Mouse (Mus musculus) liver, embryonic 14.5 days (tissue): Measurements from ENCODE around the gene Ppp1r16b. TPM values are rescaled to one million over a fixed set of nuclear protein-coding genes. Genes with fewer than 3 reads are reported as not detected.

Source experiments
- ATAC-seq: fragments of 200-750 bp; cut with Nextera tagmentation; 2 replicates; pipeline ENCODE4 v1.8.0; 2017; ENCODE audit warnings: moderate number of reproducible peaks, mild to moderate bottlenecking, moderate library complexity; ENCODE audit not compliant: insufficient read depth
- DNase-seq, 3 experiments: peaks; one replicate each; pipeline ENCODE4 v3.0.0-alpha.2; 2012 to 2013; ENCODE audit warnings: low read depth in 3 of 3, low spot score in 3 of 3
- H3K27ac ChIP-seq: fragments of 300-500 bp; sonication (generic); 2 replicates; pipeline ENCODE4 v1.5.1; 2014; ENCODE audit warnings: moderate library complexity, mild to moderate bottlenecking, control low read depth, inconsistent platforms
- H3K27me3 ChIP-seq: fragments of 300-500 bp; sonication (generic); 2 replicates; pipeline ENCODE4 v1.6.1; 2014; ENCODE audit warnings: mild to moderate bottlenecking, low read length, moderate library complexity; ENCODE audit not compliant: control insufficient read depth, insufficient read depth
- H3K36me3 ChIP-seq: fragments of 300-500 bp; sonication (generic); replicated peaks from 2 replicates; pipeline ENCODE4 v1.6.1; 2014; ENCODE audit warnings: low read depth; ENCODE audit not compliant: control insufficient read depth, insufficient read depth
- H3K4me1 ChIP-seq, 2 experiments: fragments of 200-500 bp in 1 of 2; fragments of 300-500 bp in 1 of 2; sonication (generic) in 1 of 2; replicated peaks; 2 replicates each; pipeline ENCODE4 v1.6.1; 2012 to 2014; ENCODE audit warnings: antibody characterized with exemption in 1 of 2, inconsistent platforms in 1 of 2, low read length in 1 of 2; ENCODE audit not compliant: control insufficient read depth in 2 of 2, insufficient read depth in 2 of 2
- H3K4me2 ChIP-seq: fragments of 300-500 bp; sonication (generic); 2 replicates; pipeline ENCODE4 v1.6.1; 2014; ENCODE audit warnings: low read depth, mild to moderate bottlenecking, control low read depth, moderate library complexity
- H3K4me3 ChIP-seq, 2 experiments: fragments of 200-500 bp in 1 of 2; fragments of 300-500 bp in 1 of 2; sonication (generic) in 1 of 2; 2 replicates each; pipeline ENCODE4 v1.5.1; 2012 to 2014; ENCODE audit warnings: low read depth in 2 of 2, low read length in 2 of 2, mild to moderate bottlenecking in 2 of 2, control low read depth in 1 of 2, inconsistent platforms in 1 of 2, moderate library complexity in 1 of 2; ENCODE audit not compliant: insufficient read depth in 1 of 2
- H3K9ac ChIP-seq: fragments of 300-500 bp; sonication (generic); replicated peaks from 2 replicates; pipeline ENCODE4 v1.6.1; 2014; ENCODE audit warnings: mild to moderate bottlenecking, control low read depth, moderate library complexity
- H3K9me3 ChIP-seq: fragments of 300-500 bp; sonication (generic); 2 replicates; pipeline ENCODE4 v1.6.1; 2016; ENCODE audit warnings: low read length, mixed read lengths; ENCODE audit not compliant: control insufficient read depth
- CTCF ChIP-seq: IDR thresholded peaks from 2 replicates; pipeline ENCODE4 v1.5.1; 2016; ENCODE audit warnings: antibody characterized with exemption, low read depth, control low read depth
- EP300 ChIP-seq: IDR thresholded peaks from 2 replicates; pipeline ENCODE4 v1.6.1; 2016; ENCODE audit warnings: antibody characterized with exemption, low read depth
- WGBS: fragments of 180-500 bp; shearing (Covaris S2); extraction: QIAGEN DNeasy Blood & Tissue Kit; methylation state at CpG from one replicate; pipeline ENCODE4 v1.1.7; 2014; ENCODE audit not compliant: insufficient replicate concordance; 5-methylcytosine and 5-hydroxymethylcytosine counted together
- polyA plus RNA-seq, 2 experiments: library from polyadenylated mRNA; depleted of rRNA in 1 of 2; stranded (reverse) in 1 of 2; unstranded in 1 of 2; fragments of >200 nt; fragmentation: Nextera tagmentation in 1 of 2; extraction: Ambion mirVana in 1 of 2; gene quantifications; 2 replicates each; pipeline versions ENCODE4 v1.2.1 to v1.2.3; 2012 to 2014

Ppp1r16b gene
- polyA plus RNA-seq, 2 experiments, result 0.30 to 0.74 TPM

- TF ChIP-seq EP300 (no peak), CTCF (peak; percentile 90)
- H3K27ac ChIP-seq, result no peak overlapping the region
- H3K9me3 ChIP-seq, result no peaks in the 10 kb centered on the region
- no peak overlapping the region for H3K4me3 ChIP-seq
- H3K27me3 ChIP-seq, result no peaks in the 10 kb centered on the region
- DNase-seq (peak in 1 of 3 experiments; percentile 13), ATAC-seq (no peak)
- peaks cover 4% of the 10 kb centered on the region for H3K36me3 ChIP-seq
- H3K4me2 ChIP-seq, result no peak overlapping the region
- H3K9ac ChIP-seq, result no peak overlapping the region
- WGBS, result 6% methylated on average over 2 of the region's 2 CpGs
- H3K4me1 ChIP-seq, result no peaks in the 10 kb centered on the region
Observed at GRCm38 (mm10) chr2:158641869-158642268, 23.3 kb upstream of the Ppp1r16b start.

- Histone ChIP-seq H3K9ac (no peak overlapping the region), H3K9me3 (no peaks in the 10 kb centered on the region), H3K36me3 (peaks cover 4% of the 10 kb centered on the region), H3K27me3 (no peaks in the 10 kb centered on the region), H3K4me3 (no peak overlapping the region), H3K27ac (no peak overlapping the region), H3K4me1 (no peaks in the 10 kb centered on the region), H3K4me2 (no peak overlapping the region)
- WGBS, result 61% methylated on average over 2 of the region's 2 CpGs
- TF ChIP-seq CTCF (no peak), EP300 (no peak)
- no peak for ATAC-seq
- DNase-seq, result no peak
Observed at GRCm38 (mm10) chr2:158642587-158642986, 22.6 kb upstream of the Ppp1r16b start.

DNA sequence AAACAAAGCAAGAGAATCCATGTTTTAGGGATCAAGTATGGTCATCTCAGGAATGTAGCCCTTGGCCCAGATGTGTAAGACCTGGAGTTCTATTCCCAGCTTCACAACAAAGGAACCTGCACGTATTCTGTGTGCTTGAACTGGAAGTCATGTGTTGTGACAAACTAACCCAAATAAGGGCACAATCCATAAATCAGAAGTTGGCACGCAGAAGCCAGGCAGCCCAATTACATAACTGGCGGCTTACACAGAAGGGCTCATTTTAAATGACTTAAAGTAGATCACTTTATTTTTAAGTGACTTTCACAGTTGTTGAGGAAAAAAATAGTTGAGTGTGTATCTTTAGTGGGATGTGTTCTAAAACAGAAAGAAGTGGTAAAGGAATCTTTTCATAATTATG lies 21.4 kb upstream of the Ppp1r16b start:
- 66% methylated on average over 3 of the region's 3 CpGs for WGBS
- no peak for DNase-seq
- H3K4me2 ChIP-seq, result no peak overlapping the region
- H3K4me3 ChIP-seq, result no peak overlapping the region
- no peak overlapping the region for H3K27ac ChIP-seq
- no peak for TF ChIP-seq EP300
- TF ChIP-seq CTCF, result no peak
- H3K4me1 ChIP-seq, result no peaks in the 10 kb centered on the region
- ATAC-seq, result no peak
- H3K9me3 ChIP-seq, result no peaks in the 10 kb centered on the region
- no peaks in the 10 kb centered on the region for H3K27me3 ChIP-seq
- H3K36me3 ChIP-seq, result no peaks in the 10 kb centered on the region
- H3K9ac ChIP-seq, result no peak overlapping the region

GRCm38 (mm10) chr2:158651159-158651908 lies 13.9 kb upstream of the Ppp1r16b start:
- Histone ChIP-seq H3K36me3 (no peaks in the 10 kb centered on the region), H3K27me3 (no peaks in the 10 kb centered on the region), H3K9me3 (no peaks in the 10 kb centered on the region), H3K4me3 (no peak overlapping the region), H3K9ac (no peak overlapping the region), H3K4me2 (no peak overlapping the region), H3K4me1 (no peaks in the 10 kb centered on the region), H3K27ac (no peak overlapping the region)
- DNase-seq, result no peak
- 39% methylated on average over 7 of the region's 7 CpGs for WGBS
- no peak for ATAC-seq
- no peak for TF ChIP-seq EP300
- no peak for TF ChIP-seq CTCF

DNA sequence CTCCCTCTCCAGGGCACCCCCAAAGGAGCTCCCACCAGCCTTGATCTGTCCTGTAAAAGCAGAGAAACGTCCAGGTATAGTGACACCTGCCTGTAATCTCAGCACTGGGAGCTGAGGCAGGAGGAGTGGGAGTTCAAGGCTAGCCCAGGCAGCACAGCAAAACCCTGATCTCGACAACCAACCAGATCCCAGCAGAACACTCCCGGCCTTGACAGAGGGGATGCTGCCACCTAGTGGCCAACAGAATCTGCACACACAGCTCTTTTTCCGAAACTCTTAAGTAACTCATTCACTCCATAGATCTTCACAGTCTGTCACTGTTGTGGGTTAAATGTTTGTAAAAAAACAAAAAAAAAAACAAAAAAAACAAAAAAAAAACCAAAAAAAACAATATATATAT lies 12.2 kb upstream of the Ppp1r16b start:
- Histone ChIP-seq H3K9ac (no peak overlapping the region), H3K27me3 (no peaks in the 10 kb centered on the region), H3K36me3 (no peaks in the 10 kb centered on the region), H3K9me3 (no peaks in the 10 kb centered on the region), H3K4me3 (no peak overlapping the region), H3K4me2 (no peak overlapping the region), H3K27ac (no peak overlapping the region), H3K4me1 (no peaks in the 10 kb centered on the region)
- peak; percentile 35 for ATAC-seq
- TF ChIP-seq EP300 (no peak), CTCF (peak; percentile 92)
- WGBS, result 8% methylated on average over 4 of the region's 4 CpGs
- peak; percentile 34 to 41 (median 41) for DNase-seq
